Mouse (Mus musculus) spleen, adult 2 months (tissue): ENCODE measurements around the gene Phactr4.

Experiments
- CTCF ChIP-seq: fragments of 200-500 bp; IDR thresholded peaks from 2 replicates; pipeline ENCODE4 v1.5.1; 2011; ENCODE audit warnings: mild to moderate bottlenecking, inconsistent platforms; ENCODE audit not compliant: insufficient read depth, insufficient read length, insufficient replicate concordance; ENCODE audit errors: extremely low read depth
- POLR2A ChIP-seq: fragments of 200-500 bp; IDR thresholded peaks from 2 replicates; pipeline ENCODE4 v1.6.1; 2011; ENCODE audit warnings: low read depth, low read length, inconsistent platforms

DNA sequence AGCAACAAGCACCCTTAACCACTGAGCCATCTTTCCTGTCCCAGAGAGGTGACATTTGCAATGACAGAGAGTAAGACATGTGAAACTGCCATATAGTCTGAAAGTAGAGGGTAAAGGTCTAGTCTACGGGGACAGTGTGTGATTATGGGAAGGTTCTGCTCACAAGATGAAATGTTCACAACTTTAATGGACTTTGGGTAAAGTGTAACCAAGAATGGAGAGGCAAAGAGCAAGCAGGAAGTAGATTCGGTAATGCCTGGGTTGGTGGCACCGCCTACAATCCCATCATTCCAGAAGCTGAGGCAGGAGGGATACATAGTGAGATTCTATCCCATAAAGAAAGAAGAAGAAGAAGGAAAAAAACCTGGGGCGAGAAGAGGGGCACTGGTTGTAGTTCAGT lies 76.0 kb downstream of the Phactr4 start:
- TF ChIP-seq CTCF (no peak), POLR2A (no peak)
